Mouse (Mus musculus) megakaryocyte, embryonic 14.5 days (primary cell): Measurements from ENCODE around the gene Cltb.

Source experiments
- FLI1 ChIP-seq: IDR thresholded peaks from 2 replicates; pipeline ENCODE4 v1.6.1; 2012; ENCODE audit warnings: low read length, inconsistent platforms, mixed read lengths
- GATA1 ChIP-seq: IDR thresholded peaks from 3 replicates; pipeline ENCODE4 v1.6.1; 2012; ENCODE audit warnings: mixed read lengths, low read length, inconsistent platforms, borderline replicate concordance

DNA sequence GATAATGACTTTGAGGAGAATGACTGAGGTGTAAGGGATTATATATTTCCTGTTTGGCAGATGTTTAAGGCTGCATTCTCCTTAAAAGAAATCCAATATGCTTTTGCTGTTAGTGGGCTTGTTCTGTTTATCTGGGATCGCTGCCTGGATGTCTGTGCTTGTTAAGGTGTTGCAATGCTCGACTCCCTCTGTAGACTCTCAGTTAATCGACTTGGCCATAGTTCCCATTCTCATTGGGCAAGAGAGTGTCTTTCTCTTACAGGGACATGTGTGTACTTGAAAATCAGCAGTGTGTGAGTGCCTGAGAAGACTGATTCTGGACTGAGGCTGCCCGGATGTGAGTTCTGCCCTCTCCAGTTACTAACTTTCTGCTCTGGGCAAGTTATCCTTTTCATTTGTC is 18.0 kb upstream of the Cltb start:
- TF ChIP-seq GATA1 (no peak), FLI1 (no peak)
